24 mouse cellular contexts compared by ENCODE assay signal in the genomic region with DNA sequence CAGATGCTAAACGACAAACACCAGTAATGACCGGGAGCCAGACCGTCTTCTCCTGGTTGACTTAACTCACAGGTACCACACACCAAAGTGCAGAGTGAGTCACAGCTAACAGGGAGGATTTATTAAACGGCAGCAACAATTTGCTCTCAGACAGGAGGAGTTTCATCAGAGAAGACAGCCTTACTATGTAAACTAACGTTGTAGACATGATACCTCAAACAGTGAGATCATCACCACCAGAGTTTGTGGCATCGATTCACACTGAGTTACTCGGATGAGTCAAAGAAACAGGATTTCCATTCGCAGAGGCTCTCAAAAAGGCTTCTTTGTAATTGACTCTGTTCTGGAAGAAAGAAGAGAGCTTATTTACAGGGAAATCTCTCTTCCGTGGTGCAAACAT. TPM values are rescaled to one million over a fixed set of nuclear protein-coding genes. Genes with fewer than 3 reads are reported as not detected.
DNase-seq lines count a peak whose midpoint lies in the region; ATAC-seq and TF ChIP-seq lines count a peak whose summit lies in the region.
"Had no signal": no experiment of that assay in that cellular context is flagged by ENCODE, and none has a peak within 500 bp of the region (broad histone marks: within the 10 kb centered on the region; RNA-seq: fewer than 3 reads in every experiment).

No protein-coding gene starts in this region.

- no peak for TF ChIP-seq POLR2A in embryonic fibroblast, embryonic 13.5 days (IDR thresholded peaks at IDR 0.05; ENCODE audit: low read depth, low read length)

- DNase-seq in gastrocnemius, adult 2 months: no peak
- no peak for DNase-seq in gastrocnemius, adult 8-10 months (ENCODE audit: low spot score in 2 of 2)
- peak; percentile 20 for DNase-seq in 3134 (ENCODE audit: extremely low read depth, insufficient read length, low spot score)
- peak; percentile 22 for DNase-seq in Muller cell, postnatal 12 days (ENCODE audit: inconsistent ontology term)
- DNase-seq in B cell, adult 2 months: no peak
- no peak for DNase-seq in heart, adult 9 months (ENCODE audit: low spot score in 2 of 2)
- DNase-seq: adrenal gland, postnatal 14 days; cerebellum, adult 18-20 months; cerebellum, adult 9-11 months; cerebellum, postnatal 36 days; gastrocnemius, postnatal 25 days; heart, postnatal 36 days had no signal

- H3K4me1 ChIP-seq in embryonic fibroblast, embryonic 13.5 days (ENCODE audit: control insufficient read depth, insufficient read depth, low read length): peaks cover 14% of the 10 kb centered on the region
- H3K4me1 ChIP-seq in forebrain, embryonic 12.5 days: no peaks in the 10 kb centered on the region
- H3K4me1 ChIP-seq: forebrain, embryonic 10.5 days; forebrain, embryonic 15.5 days had no signal

- ATAC-seq in forebrain, embryonic 12.5 days (ENCODE audit: low FRiP score): no peak
- ATAC-seq: CD4-positive, CD25-positive, alpha-beta regulatory T cell, adult 4 months; forebrain, embryonic 15.5 days; hindbrain, embryonic 16.5 days; inflammation-experienced regulatory T-cells, adult 6 months; intestine, postnatal 0 days had no signal

- no peak overlapping the region for H3K4me3 ChIP-seq in gastrocnemius, adult 2 months
- no peak overlapping the region for H3K4me3 ChIP-seq in embryonic fibroblast, embryonic 13.5 days (ENCODE audit: insufficient read depth, low read length)
- H3K4me3 ChIP-seq in forebrain, embryonic 12.5 days (replicated peaks): no peak overlapping the region
- H3K4me3 ChIP-seq: embryonic facial prominence, embryonic 13.5 days; forebrain, embryonic 10.5 days; forebrain, embryonic 15.5 days; heart, embryonic 13.5 days; hindbrain, embryonic 12.5 days had no signal

- no peak overlapping the region for H3K4me2 ChIP-seq in forebrain, embryonic 12.5 days
- H3K4me2 ChIP-seq: embryonic facial prominence, embryonic 13.5 days; forebrain, embryonic 15.5 days; heart, embryonic 13.5 days; hindbrain, embryonic 12.5 days had no signal

- intact Hi-C loops in gastrocnemius, adult 2 months (cut with DNase I): no loop called here

- no peaks in the 10 kb centered on the region for H3K36me3 ChIP-seq in forebrain, embryonic 12.5 days (replicated peaks)
- H3K36me3 ChIP-seq: embryonic facial prominence, embryonic 13.5 days; forebrain, embryonic 10.5 days; forebrain, embryonic 15.5 days; G1E; heart, embryonic 13.5 days; hindbrain, embryonic 12.5 days had no signal

- no peak overlapping the region for H3K9ac ChIP-seq in forebrain, embryonic 12.5 days
- H3K9ac ChIP-seq: embryonic facial prominence, embryonic 13.5 days; forebrain, embryonic 15.5 days; heart, embryonic 13.5 days; hindbrain, embryonic 12.5 days had no signal

- H3K27me3 ChIP-seq in forebrain, embryonic 12.5 days: no peaks in the 10 kb centered on the region
- H3K27me3 ChIP-seq: embryonic facial prominence, embryonic 13.5 days; forebrain, embryonic 15.5 days; heart, embryonic 13.5 days; hindbrain, embryonic 12.5 days had no signal

- WGBS in forebrain, embryonic 12.5 days: 78% methylated on average over 9 of the region's 9 CpGs

- no peaks in the 10 kb centered on the region for H3K9me3 ChIP-seq in forebrain, embryonic 12.5 days
- H3K9me3 ChIP-seq: embryonic facial prominence, embryonic 13.5 days; forebrain, embryonic 10.5 days; forebrain, embryonic 15.5 days; G1E; heart, embryonic 13.5 days; hindbrain, embryonic 12.5 days had no signal

- TF ChIP-seq CTCF in gastrocnemius, adult 2 months (IDR thresholded peaks at IDR 0.05): no peak
- no peak for TF ChIP-seq CTCF in embryonic fibroblast, embryonic 13.5 days (IDR thresholded peaks at IDR 0.05; ENCODE audit: borderline replicate concordance, insufficient read depth, low read length)

- H3K27ac ChIP-seq in gastrocnemius, adult 2 months: peak overlapping the region; percentile 39
- peak overlapping the region; percentile 25; the same call in 1 of the 2 replicates for H3K27ac ChIP-seq in embryonic fibroblast, embryonic 13.5 days (ENCODE audit: insufficient read depth, low read length)
- no peak overlapping the region for H3K27ac ChIP-seq in forebrain, embryonic 12.5 days
- H3K27ac ChIP-seq: embryonic facial prominence, embryonic 13.5 days; forebrain, embryonic 10.5 days; forebrain, embryonic 15.5 days; heart, embryonic 13.5 days; hindbrain, embryonic 12.5 days had no signal

RNA-seq across cellular contexts. Expression of a gene that starts 12.9 kb away (rescaled TPM):
- total RNA-seq in gastrocnemius, adult 2 months (2021): 1 to 10 TPM; 2.4 to 3.2 TPM
- 1 to 10 TPM; 1.5 to 2.9 (median 1.9) TPM for total RNA-seq in gastrocnemius, adult 8-10 months (2022)
- 9.6 and 14.3 TPM in 2 replicates for polyA plus RNA-seq in embryonic fibroblast, embryonic 13.5 days (2011; ENCODE audit: insufficient read length, low read depth, missing spikeins)
- 4.8 and 5.6 TPM in 2 replicates for polyA plus RNA-seq in forebrain, embryonic 12.5 days (2016; fragmentation: Nextera tagmentation; extraction: Ambion mirVana)

RNA-seq across cellular contexts. Expression of a gene that starts 51.2 kb away (rescaled TPM):
- 1 to 10 TPM; 1.0 to 1.2 TPM for total RNA-seq in gastrocnemius, adult 2 months (2021)
- 1 to 10 TPM in 1 of 4 experiments, under 1 TPM in 3; 0.27 to 1.4 (median 0.69) TPM for total RNA-seq in gastrocnemius, adult 8-10 months (2022)
- 20.3 and 21.7 TPM in 2 replicates for polyA plus RNA-seq in embryonic fibroblast, embryonic 13.5 days (2011; ENCODE audit: insufficient read length, low read depth, missing spikeins)
- 5.4 and 6.8 TPM in 2 replicates for polyA plus RNA-seq in forebrain, embryonic 12.5 days (2016; fragmentation: Nextera tagmentation; extraction: Ambion mirVana)

RNA-seq across cellular contexts. Expression of a gene that starts 51.7 kb away (rescaled TPM):
- 1 to 10 TPM in 1 of 2 experiments, under 1 TPM in 1; 0.59 to 1.2 TPM for total RNA-seq in gastrocnemius, adult 2 months (2021)
- total RNA-seq in gastrocnemius, adult 8-10 months (2022): under 1 TPM; 0.36 to 0.54 (median 0.46) TPM
- polyA plus RNA-seq in embryonic fibroblast, embryonic 13.5 days (2011; ENCODE audit: insufficient read length, low read depth, missing spikeins): 13.0 and 21.6 TPM in 2 replicates
- polyA plus RNA-seq in forebrain, embryonic 12.5 days (2016; fragmentation: Nextera tagmentation; extraction: Ambion mirVana): 22.9 and 25.9 TPM in 2 replicates
- total RNA-seq: G1E had no signal
- polyA plus RNA-seq: CD4-positive, CD25-positive, alpha-beta regulatory T cell, adult 4 months; G1E had no signal

Comparison
In these comparisons a context has a peak if more than half of its experiments do, and no peak if none do; other contexts are left out.
1. DNase-seq: peak in 3134 (single experiment) and Muller cell, postnatal 12 days (single experiment); none in gastrocnemius, adult 2 months (single experiment), gastrocnemius, adult 8-10 months (0 of 2), B cell, adult 2 months (0 of 2) and heart, adult 9 months (0 of 2).